30 mouse cellular contexts compared by ENCODE assay signal in genomic region chr1:53015606-53016005, GRCm38 (mm10). TPM values are rescaled to one million over a fixed set of nuclear protein-coding genes. Genes with fewer than 3 reads are reported as not detected.
"Had no signal": no experiment of that assay in that cellular context is flagged by ENCODE, and none has a peak within 500 bp of the region (broad histone marks: within the 10 kb centered on the region; RNA-seq: fewer than 3 reads in every experiment).

No protein-coding gene starts in this region.

- H3K27ac ChIP-seq: heart, embryonic 10.5 days; hindbrain, embryonic 10.5 days; hindbrain, embryonic 12.5 days; hindbrain, embryonic 14.5 days; hindbrain, postnatal 0 days; kidney, embryonic 15.5 days; kidney, postnatal 0 days; limb, embryonic 13.5 days; limb, embryonic 15.5 days; liver, embryonic 12.5 days; liver, embryonic 14.5 days had no signal

- DNase-seq: gastrocnemius, adult 2 months; gastrocnemius, postnatal 10 days; gastrocnemius, postnatal 25 days; heart, adult 18-20 months; heart, postnatal 10 days; heart, postnatal 4 days; kidney, adult 11 months; kidney, adult 2 months; kidney, adult 9 months; kidney, postnatal 14 days; kidney, postnatal 36 days; layer of hippocampus, adult 9-11 months; layer of hippocampus, postnatal 36 days; left cerebral cortex, postnatal 4 days; lung, adult 18-20 months had no signal

- H3K4me3 ChIP-seq: gastrocnemius, adult 2 months; heart, embryonic 10.5 days; heart, embryonic 12.5 days; hindbrain, embryonic 10.5 days; hindbrain, embryonic 12.5 days; kidney, embryonic 15.5 days; limb, embryonic 13.5 days; limb, embryonic 15.5 days; liver, embryonic 12.5 days had no signal

- ATAC-seq: hindbrain, postnatal 0 days; intestine, embryonic 16.5 days; liver, embryonic 12.5 days had no signal

RNA-seq across cellular contexts. Expression of gene 1700019D03Rik, which starts 4.4 kb away (rescaled TPM):
- total RNA-seq: liver, adult 2 months had no signal

RNA-seq across cellular contexts. Expression of gene Mstn, which starts 45.8 kb away (rescaled TPM):
- total RNA-seq: granulocyte monocyte progenitor cell, adult 5-6 weeks; heart, postnatal 10 days; liver, adult 2 months had no signal
